Mouse (Mus musculus) WW6 (cell line): ENCODE measurements around the gene Spata13.

Experiments
- DNase-seq: peaks from one replicate; pipeline ENCODE4 v3.0.0-alpha.2; 2013; ENCODE audit warnings: low read depth, low spot score

Spata13 gene

DNA sequence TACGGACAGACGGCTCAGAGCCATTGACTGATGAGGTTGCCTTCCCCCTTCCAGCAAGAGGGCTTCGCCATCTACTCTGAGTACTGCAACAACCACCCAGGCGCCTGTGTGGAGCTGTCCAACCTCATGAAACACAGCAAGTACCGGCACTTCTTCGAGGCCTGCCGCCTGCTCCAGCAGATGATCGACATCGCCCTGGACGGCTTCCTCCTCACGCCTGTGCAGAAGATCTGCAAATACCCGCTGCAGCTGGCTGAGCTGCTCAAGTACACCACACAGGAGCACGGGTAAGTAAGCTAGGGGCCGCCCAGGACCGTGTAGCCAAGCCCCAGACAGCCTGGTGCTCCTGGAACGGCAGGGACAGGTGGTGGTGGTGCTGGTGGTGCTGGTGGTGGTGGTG is 117.8 kb downstream of the Spata13 start:
- DNase-seq: no peak

DNA sequence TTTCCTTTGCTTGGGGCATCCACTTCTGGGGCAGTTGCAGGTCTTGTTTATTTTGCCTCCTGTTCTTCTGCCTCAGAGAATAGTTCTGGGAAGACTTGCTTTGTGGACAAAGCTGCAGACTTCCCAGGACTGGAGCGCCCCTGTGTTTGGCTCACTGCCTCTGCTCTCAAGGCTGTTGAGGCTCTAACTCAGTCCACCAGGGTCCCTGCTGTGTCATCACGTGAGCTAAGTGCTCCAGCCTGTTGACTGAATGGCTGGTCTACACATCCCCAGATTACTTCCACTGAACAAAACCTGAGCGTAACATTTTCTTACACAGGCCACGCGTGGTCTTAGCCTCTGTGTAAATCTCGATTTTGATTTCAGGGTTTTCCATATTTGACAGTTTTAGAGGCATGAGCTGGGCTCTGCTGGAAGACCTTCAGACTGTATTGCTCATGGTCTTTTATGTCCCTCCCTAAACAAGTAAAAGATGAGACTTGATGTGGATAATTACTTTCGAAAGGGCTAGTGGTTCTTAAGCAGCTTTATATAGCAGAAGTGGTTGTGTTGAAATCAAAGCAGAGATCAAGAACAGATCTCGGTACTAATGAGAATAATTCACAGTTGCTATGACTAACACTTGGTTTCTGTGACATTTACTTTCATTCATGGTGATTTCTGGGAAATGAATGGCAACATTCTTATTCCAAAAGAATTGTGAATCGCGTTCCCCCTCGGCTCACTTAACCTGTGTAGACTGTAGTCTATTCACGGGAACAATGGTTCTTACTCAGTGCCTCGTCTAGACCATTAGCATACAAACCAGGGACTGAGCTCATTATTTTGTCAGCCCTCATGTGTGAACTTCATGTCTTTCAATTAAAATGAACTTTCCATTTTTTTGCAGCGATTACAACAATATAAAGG is 119.3 kb downstream of the Spata13 start:
- no peak for DNase-seq

DNA sequence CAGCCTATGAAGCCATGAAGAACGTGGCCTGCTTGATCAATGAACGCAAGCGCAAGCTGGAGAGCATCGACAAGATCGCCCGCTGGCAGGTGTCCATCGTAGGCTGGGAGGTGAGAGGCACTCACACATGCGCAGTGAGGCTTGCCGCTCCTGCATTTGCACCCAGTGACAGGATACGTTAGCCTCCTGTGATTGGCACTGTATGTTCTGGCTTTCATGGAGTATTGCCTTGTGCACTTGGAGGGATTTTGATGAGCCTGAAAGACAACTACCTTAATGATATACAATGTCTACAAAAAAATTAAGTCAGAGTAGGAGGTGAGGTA is 120.0 kb downstream of the Spata13 start:
- no peak for DNase-seq

DNA sequence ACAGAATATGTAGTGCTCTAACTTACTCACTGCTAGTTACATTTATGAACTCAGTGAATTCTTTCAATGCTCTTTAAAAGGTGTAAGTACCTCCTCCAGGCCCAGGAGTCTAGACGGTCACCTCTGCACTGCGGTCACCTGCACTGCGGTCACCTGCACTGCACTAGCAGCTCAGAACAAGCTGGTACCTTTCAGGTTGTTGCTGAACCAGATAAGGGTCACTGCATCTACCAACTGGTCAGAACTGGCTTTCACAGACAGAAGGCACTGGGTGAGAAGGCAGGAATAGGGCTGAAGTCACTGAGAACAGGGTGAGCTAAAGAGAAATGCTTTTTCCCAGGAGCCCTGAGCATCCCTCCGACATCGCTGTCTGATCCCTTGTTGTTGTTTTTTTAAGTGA is 120.9 kb downstream of the Spata13 start:
- no peak for DNase-seq

DNA sequence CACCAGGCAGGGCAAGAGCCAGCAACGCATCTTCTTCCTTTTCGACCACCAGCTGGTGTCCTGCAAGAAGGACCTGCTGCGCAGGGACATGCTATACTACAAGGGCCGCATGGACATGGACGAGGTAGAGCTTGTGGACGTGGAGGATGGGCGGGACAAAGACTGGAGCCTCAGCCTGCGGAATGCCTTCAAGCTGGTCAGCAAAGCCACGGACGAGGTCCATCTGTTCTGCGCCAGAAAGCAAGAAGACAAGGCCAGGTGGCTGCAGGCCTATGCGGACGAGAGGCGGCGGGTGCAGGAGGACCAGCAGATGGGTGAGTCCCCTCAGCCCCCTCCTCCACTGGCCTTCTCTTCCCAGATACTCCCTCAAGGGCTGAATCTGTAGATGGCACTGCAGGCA is 122.5 kb downstream of the Spata13 start:
- no peak for DNase-seq

DNA sequence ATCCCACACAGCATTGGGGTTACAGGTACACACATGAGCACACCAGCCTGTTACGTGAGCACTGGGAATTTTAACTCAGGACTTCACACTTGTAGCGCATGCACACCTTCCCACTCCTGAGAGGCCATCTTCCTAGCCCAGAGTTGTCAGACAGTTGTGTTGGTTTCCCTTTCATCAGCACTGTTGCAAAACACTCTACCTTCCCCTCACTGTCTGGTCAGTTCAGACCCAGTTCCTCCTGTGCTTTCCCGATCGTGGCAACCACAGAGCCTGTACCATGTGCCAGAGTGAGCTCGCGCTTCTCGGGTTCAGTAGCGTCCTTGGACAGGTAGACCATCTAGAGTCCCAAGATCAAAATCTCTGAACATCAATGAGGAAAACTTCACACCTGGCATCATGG is 123.5 kb downstream of the Spata13 start:
- DNase-seq: no peak

DNA sequence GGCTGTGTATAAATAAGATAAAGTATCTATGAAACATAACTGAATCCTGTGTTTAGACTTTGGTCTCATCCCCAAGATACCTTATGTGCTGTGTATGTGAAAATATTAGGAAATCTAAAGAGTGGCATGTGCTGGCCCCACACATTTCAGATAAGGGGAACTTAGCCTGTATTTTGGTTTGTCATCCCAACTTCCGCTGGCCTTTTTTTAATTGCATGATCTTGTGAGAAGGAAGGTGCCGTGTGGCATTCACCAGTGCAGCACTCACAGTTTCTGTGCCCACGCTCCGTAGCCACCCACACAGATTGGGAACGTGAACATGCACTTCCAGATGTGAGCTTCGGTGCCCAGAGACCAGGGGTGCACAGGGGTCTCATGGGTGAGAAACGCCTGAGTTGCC is 123.9 kb downstream of the Spata13 start:
- no peak for DNase-seq

DNA sequence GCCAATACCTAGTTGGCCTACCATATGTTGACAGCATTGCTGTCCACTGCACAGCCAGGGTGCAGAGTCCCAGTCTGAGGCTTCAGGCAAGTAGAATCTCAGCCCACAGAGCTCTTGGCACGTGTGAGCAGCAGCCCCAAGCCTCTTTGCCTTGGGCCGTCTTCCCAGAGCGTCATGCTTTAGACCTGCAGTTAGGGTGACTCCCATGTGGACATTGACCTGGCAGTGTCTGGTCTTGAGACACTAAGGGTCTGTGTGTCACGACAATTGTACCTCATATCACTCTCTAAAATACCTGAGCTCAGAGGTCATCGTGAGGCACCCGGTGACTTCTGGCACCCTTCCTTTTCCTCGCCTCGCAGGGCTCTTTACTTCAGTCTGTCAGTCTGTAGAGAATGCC is 125.3 kb downstream of the Spata13 start:
- DNase-seq: no peak

DNA sequence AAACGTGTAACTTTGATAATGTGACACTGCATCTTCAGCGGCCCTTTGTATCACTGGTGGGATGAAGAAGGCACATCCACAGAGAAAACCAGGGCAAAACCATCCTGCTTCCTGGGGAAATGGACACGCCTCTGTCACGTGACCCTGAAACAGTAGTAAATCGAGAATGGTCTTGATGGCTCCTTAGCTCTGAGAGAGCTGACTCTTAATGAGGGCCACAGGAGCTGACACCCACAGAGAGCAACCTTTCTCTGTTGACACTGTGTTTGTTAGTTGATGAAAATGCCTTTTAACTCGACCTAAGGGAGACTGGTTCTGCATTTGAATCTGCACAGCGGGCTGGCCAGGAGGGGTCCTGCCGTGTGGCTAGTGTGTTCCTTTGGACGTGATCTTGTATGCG is 128.0 kb downstream of the Spata13 start:
- no peak for DNase-seq

DNA sequence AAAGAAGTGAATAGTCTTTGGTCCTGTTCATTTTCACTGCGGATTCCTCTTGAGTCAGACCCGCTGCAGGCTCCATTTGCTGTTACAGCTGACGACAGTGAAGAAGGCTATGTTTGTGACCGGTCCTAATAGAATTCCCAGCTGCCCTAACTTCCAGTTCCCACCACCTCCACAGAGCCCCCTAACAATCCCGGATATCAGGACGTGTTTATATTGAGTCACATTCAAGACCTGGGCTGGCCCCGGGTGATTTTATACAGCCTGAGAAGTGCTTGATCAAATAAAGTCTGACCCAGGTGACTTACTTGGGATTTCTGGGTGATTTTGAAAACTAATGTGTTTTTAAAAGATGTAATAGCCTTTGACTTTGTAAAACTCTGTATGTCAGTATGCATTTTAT is 129.0 kb downstream of the Spata13 start:
- DNase-seq: no peak

DNA sequence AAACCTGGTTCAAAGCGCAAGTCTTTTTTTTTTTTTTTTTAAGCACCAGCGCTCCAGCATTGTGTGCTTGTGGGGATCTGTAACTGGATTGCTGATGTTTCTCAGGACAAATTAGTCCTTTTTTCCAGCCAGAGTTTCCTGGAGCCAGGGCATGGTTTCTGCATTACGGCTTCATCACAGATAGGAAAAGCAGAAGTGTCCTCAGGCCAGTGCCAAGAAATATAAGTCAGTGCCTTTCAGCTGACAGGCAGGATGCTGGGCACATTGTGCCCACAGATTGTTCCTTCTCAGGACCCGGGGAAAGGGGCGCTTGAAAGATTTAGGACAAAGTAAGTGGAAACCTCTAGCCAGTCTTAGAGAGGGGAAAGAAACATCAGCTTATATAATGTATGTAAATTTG is 129.9 kb downstream of the Spata13 start:
- no peak for DNase-seq

DNA sequence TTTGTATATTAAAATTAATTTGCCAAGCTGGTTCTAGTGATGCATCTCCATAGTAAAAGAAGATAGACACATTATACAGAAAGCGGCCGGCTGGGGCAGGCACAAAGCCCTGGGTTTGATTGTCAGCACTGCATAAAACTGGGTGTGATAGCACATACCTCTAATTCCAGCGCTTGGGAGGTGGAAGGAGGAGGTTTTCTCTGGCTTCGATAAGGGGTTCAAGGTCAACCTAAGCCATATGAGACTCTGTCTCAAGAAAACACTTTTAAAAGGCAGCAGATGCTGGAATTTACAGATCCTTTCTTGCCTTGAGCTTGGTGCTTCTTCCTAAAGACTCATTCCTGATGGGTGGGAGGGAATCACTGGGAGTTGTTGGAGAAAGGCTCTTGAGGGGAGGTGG is 130.7 kb downstream of the Spata13 start:
- DNase-seq: no peak

DNA sequence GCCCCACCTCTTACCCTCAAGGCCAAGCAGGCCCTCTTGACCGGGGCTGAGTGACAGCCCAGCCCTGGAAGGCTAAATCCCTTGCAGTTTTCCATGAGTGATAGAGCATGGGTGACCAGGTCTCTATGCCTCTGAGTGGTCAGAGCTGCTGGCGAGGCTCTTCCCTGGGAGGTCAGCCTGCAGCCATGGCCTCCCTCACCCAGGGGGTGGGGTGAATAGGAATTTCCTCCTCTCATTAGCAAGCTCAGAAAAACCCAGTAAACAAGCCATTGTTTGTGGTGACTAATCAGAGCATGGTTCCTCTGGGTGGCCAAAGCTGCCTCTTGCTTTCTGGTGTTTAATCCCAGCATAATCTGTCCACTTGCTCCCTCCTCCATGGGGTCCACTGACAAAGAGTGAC is 131.2 kb downstream of the Spata13 start:
- DNase-seq: no peak

DNA sequence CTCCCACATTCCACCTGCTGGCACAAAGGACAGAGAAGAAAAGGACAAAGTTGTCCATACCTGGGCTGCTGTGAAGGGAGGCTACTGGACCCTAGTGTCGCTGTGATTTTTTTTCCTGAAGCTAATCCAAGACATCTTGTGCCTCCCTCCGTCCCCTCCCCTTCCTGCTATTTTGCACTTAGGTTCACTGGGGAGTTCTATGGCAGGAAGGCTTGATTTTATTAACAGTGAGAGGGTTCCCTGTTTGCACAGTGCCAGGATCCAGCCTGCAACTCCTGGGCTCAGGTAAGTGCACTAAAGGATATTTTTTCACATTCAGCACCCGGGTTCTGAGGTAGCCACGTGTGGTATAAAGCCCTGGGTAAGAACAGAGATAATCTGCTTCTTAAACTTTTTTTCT is 134.1 kb downstream of the Spata13 start, which contains the start of gene C1qtnf9:
TSS of gene C1qtnf9 (plus strand) at position 251 of the 400 bp plus-strand sequence.
- no peak for DNase-seq

DNA sequence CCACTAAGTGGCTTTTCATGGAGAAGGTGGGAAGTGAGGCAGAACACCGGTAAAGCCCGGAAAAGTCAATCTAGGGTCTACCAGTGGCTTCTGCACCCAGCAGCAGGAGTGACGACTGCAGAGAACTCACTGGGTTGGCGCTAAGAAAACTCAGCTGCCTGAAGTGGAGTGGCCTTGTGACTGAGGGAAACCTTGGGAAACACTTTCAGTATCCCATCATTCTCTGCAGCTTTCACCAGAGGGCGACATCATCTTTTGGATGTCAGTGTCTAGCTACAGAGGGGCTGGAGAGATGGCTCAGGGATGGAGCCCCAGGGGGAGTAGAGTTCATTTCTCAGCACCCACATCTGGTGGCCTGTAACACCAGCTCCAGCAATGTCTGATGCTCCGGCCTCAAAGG is 135.5 kb downstream of the Spata13 start:
- DNase-seq: no peak

DNA sequence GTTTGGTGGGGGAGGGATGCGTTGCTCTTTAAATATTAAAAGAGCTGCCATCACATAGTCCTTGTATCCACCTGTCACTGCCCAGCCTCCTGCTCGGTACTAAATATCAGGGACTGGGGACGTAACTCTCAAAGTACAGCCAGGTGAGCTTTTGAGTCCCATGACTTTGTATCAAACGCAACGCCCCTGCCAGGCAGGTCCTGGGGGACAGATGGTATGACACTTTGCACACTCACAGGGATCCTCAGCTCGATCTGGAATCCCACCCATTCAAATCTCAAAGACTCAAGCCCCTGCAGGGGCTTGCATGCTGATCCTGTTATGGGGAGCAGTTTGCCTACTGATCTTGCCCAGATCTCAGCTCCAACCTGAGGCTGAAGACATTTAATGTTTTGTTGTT is 136.8 kb downstream of the Spata13 start:
- DNase-seq: no peak

DNA sequence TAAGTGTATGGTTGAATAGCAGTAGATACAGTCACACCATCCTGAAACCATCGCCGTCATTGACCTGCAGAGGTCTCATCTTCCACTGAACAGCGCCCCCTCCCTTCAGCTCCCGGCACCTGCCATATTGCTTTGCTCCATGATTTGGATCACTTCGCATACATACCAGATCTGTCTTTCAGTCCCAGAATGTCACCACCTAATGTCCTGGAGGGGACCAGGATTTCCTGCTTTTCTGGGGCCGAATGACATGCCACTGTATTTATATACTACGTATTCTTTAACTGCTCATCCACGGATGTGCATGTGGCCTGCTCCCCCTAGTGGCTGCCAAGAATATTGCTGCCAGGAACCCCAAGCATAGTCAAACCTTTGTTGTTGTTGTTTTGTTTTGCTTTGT is 137.3 kb downstream of the Spata13 start:
- no peak for DNase-seq

DNA sequence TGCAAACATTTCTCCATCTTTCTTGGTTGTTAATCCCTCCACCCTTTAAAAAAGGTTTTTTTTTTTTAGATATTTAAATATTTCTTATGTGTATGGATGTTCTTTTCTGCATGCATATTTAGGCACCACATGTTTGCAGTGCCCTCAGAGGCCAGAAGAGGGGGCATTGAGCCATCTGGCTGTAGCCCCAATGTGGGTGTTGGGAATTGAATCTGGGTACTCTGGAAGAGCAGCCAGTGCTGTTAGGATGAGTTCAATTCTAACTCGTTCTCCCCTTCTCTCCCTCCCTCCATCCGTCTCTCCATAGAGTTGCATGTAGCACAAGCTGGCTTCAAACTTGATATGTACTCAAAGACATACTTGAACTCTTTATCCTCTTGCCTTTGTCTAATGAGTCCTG is 139.7 kb downstream of the Spata13 start:
- DNase-seq: no peak

DNA sequence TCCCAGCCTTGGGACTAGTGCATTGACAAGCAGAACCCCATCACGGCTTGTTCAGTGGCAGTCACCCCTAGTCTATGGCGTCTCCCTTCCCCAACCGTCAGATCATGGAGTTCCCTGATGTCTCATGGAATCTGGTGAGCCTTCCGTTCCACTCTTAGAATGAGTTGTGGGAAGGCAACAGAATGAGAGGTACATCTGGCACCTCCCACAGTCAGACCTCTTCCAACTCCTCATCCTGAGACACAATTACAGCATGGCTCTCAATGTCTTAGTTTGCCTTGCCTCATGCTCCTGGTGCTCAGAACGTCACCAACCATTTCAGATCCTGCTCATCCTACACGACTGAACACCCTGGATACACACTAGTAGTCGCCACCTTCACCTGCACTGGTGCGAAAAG is 142.7 kb downstream of the Spata13 start:
- no peak for DNase-seq

DNA sequence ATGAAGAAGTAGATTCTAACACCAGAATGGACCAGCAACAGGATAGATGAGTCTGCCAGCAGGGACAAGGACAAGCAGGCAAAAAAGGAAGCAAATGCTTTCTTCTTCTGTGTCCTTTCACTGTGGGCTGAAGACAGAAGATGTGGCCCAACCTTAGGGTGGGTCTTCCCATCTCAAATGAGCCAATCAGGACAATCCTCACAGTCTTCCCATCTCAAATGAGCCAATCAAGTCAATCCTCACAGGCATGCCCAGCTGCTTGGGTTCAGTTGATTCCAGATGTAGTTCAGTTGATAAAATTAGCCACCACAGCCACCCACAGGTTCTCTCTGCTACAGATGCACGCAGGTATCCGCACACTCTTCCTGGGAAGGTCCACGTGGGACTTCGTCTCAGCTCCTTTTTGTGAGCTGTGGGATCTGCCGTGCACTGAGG is 143.7 kb downstream of the Spata13 start:
- DNase-seq: no peak

DNA sequence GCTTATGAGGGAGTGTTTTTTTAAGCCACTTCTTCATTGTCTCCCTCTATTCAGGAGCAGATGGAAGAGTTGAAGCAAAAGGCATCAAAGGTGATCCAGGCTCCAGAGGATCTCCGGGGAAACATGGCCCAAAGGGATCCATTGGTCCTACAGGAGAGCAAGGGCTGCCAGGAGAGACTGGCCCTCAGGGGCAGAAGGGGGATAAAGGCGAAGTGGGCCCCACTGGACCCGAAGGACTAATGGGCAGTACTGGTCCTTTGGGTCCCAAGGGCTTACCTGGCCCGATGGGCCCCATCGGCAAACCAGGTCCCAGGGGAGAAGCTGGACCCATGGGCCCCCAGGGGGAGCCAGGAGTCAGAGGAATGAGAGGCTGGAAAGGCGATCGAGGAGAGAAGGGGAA is 145.4 kb downstream of the Spata13 start:
- DNase-seq: no peak

DNA sequence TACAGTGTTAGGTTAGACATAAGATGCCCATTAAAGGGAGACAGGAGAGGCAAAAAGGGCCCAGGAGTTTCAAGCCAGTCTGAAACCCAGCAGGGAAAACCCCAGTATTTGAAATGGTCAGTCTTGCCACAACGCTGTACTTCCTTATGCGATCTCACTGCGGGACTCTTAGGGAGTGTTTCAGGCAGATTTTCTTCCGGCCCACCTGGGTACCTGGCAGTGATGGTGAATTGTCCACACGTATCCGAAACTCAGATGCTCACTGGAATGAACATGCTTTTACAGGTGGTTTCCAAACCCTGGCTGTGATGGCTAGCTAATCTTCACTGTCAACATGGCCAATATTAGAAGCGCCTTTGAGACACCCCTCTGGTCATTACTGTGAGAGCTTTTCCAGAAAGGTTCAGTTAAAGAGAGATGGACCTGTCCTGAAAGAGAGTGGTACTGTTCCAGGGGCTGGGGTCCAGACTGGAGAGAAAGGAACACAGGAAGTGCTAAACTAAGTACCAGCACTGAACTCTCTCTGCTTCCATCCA is 148.4 kb downstream of the Spata13 start:
- no peak for DNase-seq

DNA sequence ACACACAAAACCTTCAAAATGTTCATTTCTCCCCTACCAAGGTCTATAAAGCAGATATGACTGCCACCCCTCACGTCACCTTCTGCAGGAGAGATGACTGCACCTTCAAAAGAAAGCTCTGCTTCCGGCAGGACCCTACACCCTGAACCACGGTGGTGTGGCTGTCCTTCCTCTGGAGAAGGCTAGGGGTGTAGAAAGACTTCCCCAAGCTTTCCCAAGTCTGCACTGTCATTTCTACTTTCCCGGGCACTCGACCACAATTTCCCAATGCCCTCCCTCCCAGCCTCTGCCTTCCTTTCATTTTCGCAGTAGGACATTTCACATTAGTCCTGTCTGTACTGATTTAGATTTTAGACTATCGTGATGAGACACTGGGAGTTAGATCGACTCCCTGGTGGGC is 149.4 kb downstream of the Spata13 start:
- no peak for DNase-seq
